In genomic region chr9:35439062-35439442, GRCm38 (mm10) we compare ENCODE assay signal across 14 mouse cellular contexts. TPM values are rescaled to one million over a fixed set of nuclear protein-coding genes. Genes with fewer than 3 reads are reported as not detected.
DNase-seq lines count a peak whose midpoint lies in the region; ATAC-seq and TF ChIP-seq lines count a peak whose summit lies in the region.
"Had no signal": no experiment of that assay in that cellular context is flagged by ENCODE, and none has a peak within 500 bp of the region (broad histone marks: within the 10 kb centered on the region; RNA-seq: fewer than 3 reads in every experiment).

No protein-coding gene starts in this region.

- DNase-seq in frontal cortex, postnatal 10 days (ENCODE audit: low spot score in 2 of 2), result no peak
- peak; percentile 72 for DNase-seq in brain, embryonic 14.5 days (ENCODE audit: low read depth)
- DNase-seq in fat pad, adult 2 months (ENCODE audit: extremely low read depth, low read depth, low spot score), result peak; percentile 69
- DNase-seq in layer of hippocampus, postnatal 36 days, result peak; percentile 66 to 72
- no peak for DNase-seq in embryonic facial prominence, embryonic 10.5 days (ENCODE audit: low spot score)
- no peak for DNase-seq in urinary bladder, postnatal 25 days (ENCODE audit: low spot score)
- DNase-seq in kidney, postnatal 36 days, result no peak
- DNase-seq: B cell, adult 2 months; heart, postnatal 14 days; kidney, adult 8-10 months; lung, adult 2 months had no signal

- no peak overlapping the region for H3K27ac ChIP-seq in embryonic facial prominence, embryonic 10.5 days (replicated peaks)
- H3K27ac ChIP-seq: embryonic facial prominence, embryonic 12.5 days; midbrain, embryonic 10.5 days had no signal

- H3K36me3 ChIP-seq in embryonic facial prominence, embryonic 10.5 days (replicated peaks), result no peaks in the 10 kb centered on the region; the same call in 1 of the 2 replicates
- H3K36me3 ChIP-seq: embryonic facial prominence, embryonic 12.5 days; midbrain, embryonic 10.5 days had no signal

- peak; percentile 92 for ATAC-seq in frontal cortex, adult (ENCODE audit: low TSS enrichment)

- TF ChIP-seq CTCF in brain, embryonic 14.5 days (IDR thresholded peaks at IDR 0.05; ENCODE audit: borderline replicate concordance, extremely low read depth, insufficient read depth, insufficient read length), result no peak

- WGBS in embryonic facial prominence, embryonic 10.5 days, result 79% methylated on average over 6 of the region's 6 CpGs

- H3K27me3 ChIP-seq in embryonic facial prominence, embryonic 10.5 days (replicated peaks; ENCODE audit: low read depth, poor library complexity, severe bottlenecking), result peaks cover 42% of the 10 kb centered on the region

- no peak overlapping the region for H3K4me3 ChIP-seq in embryonic facial prominence, embryonic 10.5 days
- H3K4me3 ChIP-seq: embryonic facial prominence, embryonic 12.5 days; midbrain, embryonic 10.5 days had no signal

- H3K9me3 ChIP-seq in embryonic facial prominence, embryonic 10.5 days, result no peaks in the 10 kb centered on the region
- H3K9me3 ChIP-seq: embryonic facial prominence, embryonic 12.5 days; midbrain, embryonic 10.5 days had no signal

- no peak for TF ChIP-seq POLR2A in brain, embryonic 14.5 days (IDR thresholded peaks at IDR 0.05; ENCODE audit: borderline replicate concordance, extremely low read depth, insufficient read depth, insufficient read length, poor library complexity, severe bottlenecking)

- H3K4me1 ChIP-seq in embryonic facial prominence, embryonic 10.5 days, result peaks cover 50% of the 10 kb centered on the region

RNA-seq across cellular contexts. Expression of gene Cdon, which starts 18.1 kb away (rescaled TPM):
- polyA plus RNA-seq in brain, embryonic 14.5 days (2012; rRNA removed), result 22.4 and 31.5 TPM in 2 replicates
- total RNA-seq in layer of hippocampus, postnatal 36 days (2021), result 10 to 100 TPM; 11.7 to 12.2 TPM
- polyA plus RNA-seq in embryonic facial prominence, embryonic 10.5 days (2016; fragmentation: Nextera tagmentation; extraction: Ambion mirVana), result 9.1 and 9.9 TPM in 2 replicates

Comparison
In these comparisons a context has a peak if more than half of its experiments do, and no peak if none do; other contexts are left out.
1. DNase-seq: peak in brain, embryonic 14.5 days (single experiment), fat pad, adult 2 months (single experiment) and layer of hippocampus, postnatal 36 days (2 of 2); none in frontal cortex, postnatal 10 days (0 of 2), embryonic facial prominence, embryonic 10.5 days (single experiment), urinary bladder, postnatal 25 days (single experiment) and kidney, postnatal 36 days (0 of 2).